Mouse (Mus musculus): Measurements from ENCODE around the gene Zfp524.

DNA sequence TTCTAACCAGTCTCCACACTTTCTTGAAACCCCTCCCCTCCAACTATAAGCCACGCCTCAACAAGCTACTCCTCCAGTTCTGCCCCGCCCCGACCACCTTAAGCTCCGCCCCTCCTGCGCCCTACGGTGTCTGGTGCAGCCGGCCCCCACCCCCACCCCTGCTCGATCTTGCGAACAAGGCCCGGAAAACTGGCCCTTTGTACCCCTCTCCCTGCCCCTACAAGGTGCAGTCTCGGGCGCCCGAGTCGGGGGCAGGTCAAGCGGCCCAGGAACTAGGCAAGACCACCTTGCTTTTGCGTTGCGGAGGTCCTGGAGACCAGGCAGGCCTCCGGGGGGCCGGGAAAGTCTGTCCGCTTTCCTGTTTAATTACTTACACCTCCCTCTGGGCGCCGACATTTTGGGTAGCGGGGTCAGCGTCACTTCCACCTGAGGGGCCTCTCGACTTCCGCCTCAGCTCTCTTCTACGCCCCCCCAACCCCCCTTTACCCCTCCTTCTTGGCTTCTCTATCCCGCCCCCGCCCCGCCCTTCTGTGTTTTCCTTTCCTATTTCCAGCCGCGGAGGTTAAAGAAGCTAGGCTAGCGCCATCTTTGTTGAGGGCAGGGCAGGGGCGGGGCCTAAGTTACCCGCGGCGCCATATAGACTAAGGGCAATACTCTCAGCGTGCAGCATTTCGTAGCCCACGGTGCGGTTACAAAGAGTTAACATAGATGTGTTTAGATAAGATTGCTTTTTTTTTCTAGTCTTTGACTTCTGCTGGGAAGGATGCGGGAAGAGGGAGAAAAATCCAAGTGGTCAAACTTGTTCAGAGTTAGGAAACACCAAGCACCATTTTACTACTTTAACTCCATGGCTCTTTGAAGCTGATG, at the start of gene Zfp524, which contains the start of gene Fiz1:
- TF ChIP-seq POLR2A (IDR thresholded peaks at IDR 0.05; ENCODE audit: borderline replicate concordance, extremely low read depth, insufficient read depth, insufficient read length, poor library complexity, severe bottlenecking) (peak; percentile 20; the same call in 1 of the 2 replicates), CTCF (IDR thresholded peaks at IDR 0.05; ENCODE audit: borderline replicate concordance, extremely low read depth, insufficient read depth, insufficient read length) (no peak)

All from brain, embryonic 14.5 days (tissue).